Mouse (Mus musculus): Measurements from ENCODE around the gene Frmd8.

DNA sequence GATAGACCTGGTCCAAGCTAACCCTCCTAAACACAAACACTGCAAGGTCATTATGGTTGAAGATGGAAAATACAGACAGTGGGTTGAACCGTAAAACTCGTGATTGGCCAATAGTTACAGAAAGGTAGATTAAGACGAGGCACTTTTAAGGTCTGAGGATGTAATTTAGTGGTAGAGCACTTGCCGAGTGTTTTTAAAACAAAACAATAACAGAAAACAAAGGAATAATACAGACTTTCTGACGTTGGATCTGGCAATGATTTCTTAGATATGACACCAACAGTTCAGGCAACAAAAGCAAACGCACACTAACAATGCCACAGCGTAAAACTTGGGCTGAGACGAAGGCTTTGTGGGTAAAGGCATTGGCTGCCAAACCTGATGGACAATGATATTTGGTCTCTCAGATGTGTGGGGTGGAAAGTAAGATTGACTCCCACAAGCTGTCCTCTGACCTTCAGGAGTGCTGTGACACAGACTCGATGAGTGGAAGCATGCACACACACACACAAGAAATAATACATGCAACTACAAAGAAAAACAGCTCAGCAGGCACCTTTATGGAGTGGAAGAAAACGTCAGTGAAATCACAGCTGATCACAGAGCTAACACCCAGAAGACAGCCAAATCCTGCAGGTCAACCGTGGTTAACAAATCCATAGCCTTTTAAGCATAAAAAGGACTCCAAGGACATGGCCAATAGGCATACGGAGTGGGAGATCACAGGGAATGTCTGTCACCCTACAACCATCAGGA, 36.8 kb downstream of the Frmd8 start:
- no peak for TF ChIP-seq CTCF (conservative IDR thresholded peaks at IDR 0.05; ENCODE audit: low read length)
- TF ChIP-seq NANOG (IDR thresholded peaks at IDR 0.05; ENCODE audit: borderline replicate concordance, low read length), result no peak
